Mouse (Mus musculus): Measurements from ENCODE around the gene Lclat1.
"Not testable (repeated sequence)": the region's sequence is repeated elsewhere in the genome, so short reads cannot be mapped to it uniquely, and the experiment has no call there.

Gene Lclat1

DNA sequence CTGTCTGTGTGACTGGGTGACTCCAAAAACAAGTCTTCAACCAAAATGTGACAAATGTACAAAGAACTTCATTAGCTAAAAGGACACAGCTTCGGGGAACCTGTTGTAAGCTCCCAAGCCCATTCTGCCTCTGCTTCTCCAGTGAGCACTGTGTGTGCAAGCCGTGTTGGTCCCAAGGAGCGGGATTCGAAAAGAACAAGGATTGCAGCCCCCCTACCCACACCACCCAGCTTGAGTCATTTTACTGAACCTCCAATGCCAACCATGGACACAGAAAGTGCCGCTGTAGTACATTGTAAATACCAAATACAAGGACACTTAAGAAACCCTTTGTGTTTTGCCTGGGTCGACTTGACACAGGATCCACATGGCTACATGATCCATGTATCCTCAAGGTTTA is 135.9 kb downstream of the Lclat1 start:
- no peak for DNase-seq (ENCODE audit: low spot score in 2 of 2)

DNA sequence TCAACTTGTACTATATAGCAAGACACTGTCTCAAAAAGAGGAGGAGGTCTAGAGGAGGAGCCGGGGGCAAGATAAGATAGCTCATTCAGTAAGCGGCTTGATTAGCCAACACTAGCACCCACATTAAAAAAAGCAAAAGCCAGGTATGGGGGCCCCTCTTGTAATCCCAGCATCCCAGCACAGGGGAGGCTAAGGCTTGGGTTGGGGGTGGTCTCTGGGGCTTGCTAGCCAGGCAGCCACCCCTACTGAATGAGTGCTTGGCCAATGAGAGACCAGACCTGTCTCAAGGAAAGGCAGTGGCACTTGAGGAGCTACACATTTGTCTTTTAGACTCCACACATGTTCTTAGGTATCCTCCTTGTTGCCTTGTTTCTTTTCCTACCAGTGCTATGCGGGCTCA is 136.8 kb downstream of the Lclat1 start:
- DNase-seq (ENCODE audit: low spot score in 2 of 2) = no peak

DNA sequence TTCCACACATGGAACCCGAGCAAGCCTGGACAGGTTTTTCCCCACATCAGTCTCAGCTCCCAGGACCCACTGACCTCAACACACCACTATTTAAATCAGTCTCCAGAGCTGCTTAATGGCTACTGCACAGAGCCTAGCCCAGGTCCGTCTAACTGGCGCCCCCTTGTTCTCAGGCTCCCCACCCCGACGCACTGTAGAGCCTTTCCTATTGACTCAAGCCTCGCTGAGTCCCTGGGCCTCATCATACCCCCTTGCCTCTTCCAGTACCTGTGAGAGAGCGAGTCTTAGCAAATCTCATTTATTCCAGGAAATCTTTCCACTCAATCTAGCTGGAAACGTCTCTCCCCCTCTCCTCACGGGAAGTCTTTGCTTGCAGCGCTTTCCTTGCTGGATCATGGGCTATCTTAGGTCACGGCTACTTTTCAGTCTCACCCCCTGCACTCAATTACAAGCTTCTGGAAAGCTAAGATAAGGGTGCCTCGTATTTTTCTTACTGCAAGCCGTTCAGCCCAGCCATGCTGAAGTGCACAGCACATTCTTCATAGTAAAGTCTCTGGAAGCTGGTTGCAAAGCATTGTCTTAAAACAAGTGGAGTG is 137.4 kb downstream of the Lclat1 start:
- no peak for DNase-seq (ENCODE audit: low spot score in 2 of 2)

DNA sequence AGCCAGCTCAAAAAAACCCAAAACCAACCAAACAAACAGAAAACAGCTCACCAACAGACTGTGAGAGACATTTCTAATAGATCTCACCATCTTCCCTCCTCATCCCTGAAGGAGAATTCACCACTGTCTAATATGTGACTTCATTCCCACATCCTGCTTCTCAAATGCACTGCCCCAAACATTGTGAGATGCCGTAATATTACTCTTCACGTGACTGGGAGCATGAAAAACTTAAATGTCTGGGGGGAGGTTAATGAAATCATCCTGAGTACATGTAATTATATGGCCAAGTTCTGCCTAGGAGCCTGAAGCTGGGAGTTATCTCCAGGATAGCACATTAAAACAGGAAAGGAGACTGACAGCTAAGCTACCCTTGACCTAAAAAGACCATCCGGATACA is 138.3 kb downstream of the Lclat1 start:
- no peak for DNase-seq (ENCODE audit: low spot score in 2 of 2)

DNA sequence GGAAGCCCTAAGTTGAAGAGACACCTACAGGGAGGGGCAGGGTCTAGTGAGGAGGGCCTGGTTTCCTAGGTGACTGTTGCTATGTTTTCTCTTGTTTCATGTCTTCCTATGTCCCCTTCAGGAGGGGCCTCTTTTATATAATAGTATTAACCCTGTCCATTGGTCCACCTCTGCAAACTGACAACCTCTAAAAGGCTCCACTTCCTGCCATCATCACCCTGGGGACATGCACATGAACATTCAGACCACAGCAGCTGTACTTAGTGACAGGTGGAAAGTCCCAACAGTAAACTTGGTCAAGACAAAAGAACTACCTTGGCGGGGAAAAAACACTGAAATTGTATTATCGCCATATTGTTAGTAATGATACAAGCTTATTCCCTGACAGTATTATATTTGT is 139.1 kb downstream of the Lclat1 start:
- DNase-seq (ENCODE audit: low spot score in 2 of 2) = no peak

DNA sequence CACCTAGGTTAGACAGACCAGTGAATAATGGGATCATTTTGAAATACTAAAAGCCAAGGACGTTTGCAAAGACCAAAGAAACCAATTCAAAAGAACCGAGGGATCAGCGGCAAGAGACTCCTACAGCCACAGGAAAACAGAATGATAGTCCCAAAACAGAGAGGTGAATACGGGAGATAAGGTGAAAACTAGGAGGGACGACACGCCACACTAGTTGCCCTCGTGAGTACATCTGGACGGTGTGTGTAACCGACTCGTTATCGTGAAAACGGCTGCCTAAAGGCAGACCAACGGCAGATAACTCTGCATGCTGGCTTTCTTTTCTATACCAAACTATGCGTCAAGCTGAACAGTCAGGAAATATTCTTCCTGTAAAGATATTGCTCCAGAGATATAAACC is 140.0 kb downstream of the Lclat1 start:
- no peak for DNase-seq (ENCODE audit: low spot score in 2 of 2)

DNA sequence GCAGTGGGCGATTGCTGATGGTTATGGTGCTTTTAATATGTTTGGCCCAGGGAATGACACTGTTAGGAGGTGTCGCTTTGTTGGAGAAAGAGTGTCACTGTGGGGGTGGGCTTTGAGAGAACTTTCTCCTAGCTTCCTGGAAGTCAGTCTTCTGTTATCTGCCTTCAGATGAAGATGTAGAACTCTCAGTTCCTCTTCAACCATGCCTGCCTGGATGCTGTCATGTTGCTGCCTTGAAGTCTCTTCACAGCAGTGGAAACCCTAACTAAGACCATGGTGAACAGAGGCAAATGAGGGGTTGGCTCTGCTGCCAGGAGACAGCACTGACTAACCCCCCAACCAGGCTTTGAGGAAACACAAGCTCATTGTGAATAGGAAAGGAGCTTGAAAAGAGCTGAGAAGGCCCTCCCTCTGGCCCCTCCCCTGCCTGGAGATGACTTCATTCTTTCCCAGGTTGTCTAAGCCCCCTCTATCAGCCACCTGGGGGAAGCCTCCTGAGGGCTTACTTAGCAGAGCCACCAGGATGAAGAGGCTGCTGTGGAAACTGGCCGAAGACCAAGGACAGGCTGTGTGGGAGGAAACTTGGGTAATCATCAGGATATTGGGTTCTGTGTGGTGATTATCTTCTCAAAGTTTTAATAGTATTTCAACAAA is 142.8 kb downstream of the Lclat1 start:
- no peak for DNase-seq (ENCODE audit: low spot score in 2 of 2)

DNA sequence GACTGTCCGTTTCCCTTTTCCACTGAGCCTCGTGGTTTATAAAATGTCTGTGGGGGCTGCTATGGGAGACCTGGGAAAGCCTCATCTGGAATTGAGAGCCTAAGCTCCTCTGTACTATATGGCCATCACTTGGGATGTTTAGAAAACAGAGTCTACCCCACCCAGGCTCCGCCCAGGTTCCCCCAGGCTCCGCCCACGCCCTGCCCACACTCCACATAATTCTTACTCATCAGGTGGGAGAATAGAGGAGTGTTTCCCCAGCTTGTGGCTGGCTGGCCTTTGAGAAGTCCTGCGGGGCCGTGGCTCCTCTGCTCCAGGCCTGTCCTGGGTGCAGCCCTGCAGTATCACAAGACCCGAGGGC is 143.3 kb downstream of the Lclat1 start:
- DNase-seq (ENCODE audit: low spot score in 2 of 2) = no peak

DNA sequence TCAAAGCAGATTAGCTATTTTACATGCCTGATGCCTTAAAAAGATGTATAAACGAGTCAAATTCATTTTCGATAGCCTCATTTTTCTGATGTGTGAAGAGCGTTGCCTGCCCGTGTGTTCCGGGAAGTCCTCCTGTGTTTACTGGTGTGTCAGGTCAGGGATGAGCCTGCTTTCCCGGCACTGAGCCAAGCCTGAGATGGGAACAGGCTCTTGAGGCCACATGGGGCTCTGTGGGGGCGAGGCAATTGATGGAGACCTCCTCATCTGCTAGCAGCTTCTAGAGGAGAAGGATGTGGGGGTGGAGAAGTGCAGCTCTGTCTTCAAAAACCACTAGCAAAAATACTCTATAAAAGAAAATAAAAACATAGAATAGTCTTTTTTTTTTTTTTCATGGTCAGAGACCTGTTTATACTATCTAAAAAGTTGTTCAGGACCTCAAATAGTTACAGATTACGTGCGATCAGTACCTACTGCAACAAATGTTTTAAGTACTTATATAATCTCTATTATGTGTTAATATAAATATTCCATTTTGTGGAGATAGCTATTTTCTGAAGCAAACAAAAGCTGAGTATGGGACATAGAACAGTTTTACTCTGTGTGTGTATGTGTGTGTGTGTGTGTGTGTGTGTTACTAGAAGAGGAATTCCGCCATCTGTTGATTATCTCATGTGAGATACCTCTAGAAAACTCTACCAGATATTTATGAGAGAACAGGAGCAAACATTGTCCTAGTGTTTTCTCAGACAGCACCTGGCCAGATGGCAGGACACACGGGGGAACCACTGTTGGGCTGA is 144.2 kb downstream of the Lclat1 start:
- DNase-seq (ENCODE audit: low spot score in 2 of 2) = no peak

DNA sequence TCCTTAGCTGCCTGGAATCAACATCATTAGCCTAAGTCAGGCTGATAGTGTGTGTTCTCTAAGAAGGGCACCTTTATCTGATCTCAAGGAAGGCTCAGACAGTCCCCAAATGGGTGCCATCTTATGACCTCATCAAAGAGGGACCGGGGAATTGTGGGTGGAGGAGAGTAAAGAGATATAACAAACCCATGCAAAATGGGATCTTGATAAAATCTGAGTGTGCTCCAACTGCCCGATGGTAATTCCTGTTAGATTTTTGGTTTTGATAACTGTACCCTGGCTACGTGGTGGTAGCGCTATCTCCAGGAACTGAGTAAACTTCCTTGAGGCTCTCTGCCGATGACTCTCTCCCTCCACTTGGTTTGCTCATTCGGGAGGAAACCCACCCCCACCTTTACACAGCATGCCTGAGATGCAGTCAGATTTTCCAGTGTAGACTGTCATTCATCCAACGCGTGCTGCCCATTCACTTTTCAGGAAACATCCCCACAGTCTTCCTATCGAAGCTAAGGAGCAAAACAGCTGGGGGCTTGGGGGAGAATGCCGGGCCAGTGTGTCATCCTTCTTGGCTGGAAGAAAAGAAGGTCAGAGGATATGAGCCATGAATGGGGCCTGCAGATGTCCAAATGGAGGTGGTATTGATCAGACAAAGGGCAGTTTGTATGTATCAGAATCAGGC is 145.6 kb downstream of the Lclat1 start:
- no peak for DNase-seq (ENCODE audit: low spot score in 2 of 2)

DNA sequence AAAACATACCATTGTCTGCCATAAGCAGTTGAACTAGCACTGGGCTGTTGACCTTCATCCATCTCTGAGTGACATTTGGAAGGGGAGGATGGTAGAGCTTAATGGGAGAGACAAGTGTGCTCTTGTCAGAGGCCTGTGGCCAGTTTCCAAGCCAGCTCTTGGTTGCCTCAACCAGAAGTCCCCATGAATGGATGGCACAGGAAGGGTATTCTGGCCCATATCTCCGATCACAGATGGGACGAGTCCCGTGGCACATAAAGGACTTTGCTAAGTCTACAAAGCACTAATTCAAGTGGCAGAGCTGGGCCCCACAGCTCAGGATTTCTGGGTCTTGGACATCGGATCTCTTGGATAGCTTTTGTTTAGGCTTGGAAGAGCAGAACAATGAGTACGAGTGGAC is 148.0 kb downstream of the Lclat1 start:
- DNase-seq (ENCODE audit: low spot score in 2 of 2) = no peak

DNA sequence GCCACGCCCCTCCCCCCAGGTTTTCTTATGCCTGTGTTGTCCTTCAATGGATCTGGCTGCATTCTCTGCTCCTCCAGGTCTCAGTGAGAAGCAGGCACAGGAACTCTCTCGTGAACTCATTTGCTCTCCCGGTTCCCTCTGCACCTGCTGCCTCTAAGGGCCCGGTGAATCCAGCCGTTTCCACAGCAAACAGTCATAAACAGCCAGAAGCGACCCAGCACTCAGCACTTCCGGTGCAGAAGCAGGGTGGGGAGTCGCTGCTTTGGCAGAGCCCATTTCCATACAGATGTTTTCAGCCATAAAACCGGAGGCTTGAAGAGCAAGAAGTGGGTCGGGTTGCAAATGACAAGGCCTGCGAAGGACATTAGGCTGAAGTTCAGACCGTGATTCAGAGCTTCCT is 150.8 kb downstream of the Lclat1 start:
- DNase-seq (ENCODE audit: low spot score in 2 of 2) = no peak

DNA sequence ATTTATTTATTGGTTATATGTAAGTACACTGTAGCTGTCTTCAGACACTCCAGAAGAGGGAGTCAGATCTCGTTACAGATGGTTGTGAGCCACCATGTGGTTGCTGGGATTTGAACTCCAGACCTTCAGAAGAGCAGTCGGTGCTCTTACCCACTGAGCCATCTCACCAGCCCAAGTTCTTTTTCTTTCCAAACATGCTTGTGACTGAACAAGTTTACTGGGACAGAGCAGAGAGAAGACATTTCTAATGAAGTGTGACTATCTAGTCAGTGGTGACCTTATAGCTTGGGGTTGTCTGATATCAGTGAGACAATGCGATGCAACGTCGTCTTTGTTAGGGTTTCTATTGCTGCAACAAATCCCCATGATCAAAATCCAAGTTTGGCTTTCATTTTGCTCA is 151.5 kb downstream of the Lclat1 start:
- not testable (repeated sequence) for DNase-seq (ENCODE audit: low spot score in 2 of 2)

DNA sequence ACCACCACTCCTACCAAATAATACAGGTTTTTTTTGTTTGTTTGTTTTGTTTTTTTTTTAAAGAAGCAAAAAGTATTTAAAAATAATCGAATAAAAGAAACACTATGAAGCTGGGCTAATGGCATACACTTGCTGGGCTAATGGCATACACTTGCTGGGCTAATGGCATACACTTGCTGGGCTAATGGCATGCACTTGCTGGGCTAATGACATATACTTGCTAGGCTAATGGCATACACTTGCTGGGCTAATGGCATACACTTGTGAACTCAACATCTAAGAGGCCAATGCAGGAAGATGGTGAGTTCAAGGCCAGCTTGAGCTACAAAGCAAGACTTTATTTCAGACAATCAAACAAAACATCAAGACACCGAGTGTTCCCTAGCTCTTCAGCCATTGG is 154.8 kb downstream of the Lclat1 start:
- no peak for DNase-seq (ENCODE audit: low spot score in 2 of 2)

DNA sequence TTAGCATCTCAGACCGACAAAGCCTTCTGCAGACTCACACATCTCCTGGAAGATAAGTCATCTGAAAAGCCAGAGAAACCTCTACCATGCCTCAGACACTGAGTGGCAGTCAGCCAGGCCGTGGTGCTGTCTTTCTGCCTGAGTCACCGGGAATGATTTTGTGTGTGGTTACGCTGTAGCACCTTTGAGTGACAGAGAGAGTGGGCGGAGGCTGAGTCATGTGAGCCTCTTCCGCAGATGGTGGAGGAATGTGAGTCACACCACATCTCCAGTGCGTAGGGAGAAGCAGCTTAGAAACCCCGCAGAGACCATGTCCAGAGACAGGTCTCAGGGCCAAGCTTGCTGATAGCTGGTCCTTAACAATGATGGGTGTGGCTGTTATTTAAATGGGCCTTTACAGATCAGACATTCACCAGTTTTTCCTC is 155.3 kb downstream of the Lclat1 start:
- peak; percentile 88 to 92 for DNase-seq (ENCODE audit: low spot score in 2 of 2)

DNA sequence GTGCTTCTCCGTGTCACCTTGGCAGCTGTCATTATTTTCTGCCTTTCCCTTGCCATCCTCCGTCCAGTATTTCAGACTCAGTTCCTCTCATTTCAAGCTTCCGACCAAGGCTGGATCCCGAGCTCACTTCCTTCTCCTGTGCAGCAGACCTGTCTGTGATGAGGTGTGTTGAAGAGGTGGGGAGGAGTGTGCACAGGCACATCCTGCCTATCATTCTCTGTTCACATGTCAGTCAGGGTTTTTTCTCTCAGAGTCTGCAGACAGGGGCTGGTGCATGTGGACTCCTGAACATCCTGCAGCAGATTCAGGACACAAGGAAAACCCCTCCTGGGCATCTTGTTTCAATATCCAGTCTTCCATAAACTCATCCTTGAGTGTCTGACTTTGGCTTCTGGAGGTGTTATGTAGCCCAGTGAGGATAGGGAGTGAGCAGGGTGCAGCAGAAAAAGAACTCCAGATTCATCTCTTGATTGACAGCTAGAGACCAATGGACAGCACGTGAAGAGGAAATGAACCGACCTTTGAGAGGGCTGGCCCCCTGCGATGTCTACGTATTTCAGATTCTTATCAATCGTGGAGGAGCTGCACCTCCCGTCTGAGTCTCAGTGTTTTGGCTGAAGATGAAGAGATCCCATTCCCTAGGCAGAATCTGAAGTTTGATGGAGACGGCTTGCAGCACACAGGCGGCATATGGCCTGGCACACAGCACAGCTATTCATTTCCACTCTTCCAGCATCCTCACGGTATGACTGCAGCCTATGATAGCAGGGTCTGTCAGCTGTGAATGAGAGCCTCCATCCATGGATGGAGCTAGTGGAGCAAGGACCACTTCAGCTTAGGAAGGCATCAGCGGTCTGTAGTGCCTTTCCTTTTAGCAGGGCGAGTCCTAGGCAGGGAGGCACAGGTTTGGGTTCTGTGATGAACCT is 163.3 kb downstream of the Lclat1 start:
- no peak for DNase-seq (ENCODE audit: low spot score in 2 of 2)

DNA sequence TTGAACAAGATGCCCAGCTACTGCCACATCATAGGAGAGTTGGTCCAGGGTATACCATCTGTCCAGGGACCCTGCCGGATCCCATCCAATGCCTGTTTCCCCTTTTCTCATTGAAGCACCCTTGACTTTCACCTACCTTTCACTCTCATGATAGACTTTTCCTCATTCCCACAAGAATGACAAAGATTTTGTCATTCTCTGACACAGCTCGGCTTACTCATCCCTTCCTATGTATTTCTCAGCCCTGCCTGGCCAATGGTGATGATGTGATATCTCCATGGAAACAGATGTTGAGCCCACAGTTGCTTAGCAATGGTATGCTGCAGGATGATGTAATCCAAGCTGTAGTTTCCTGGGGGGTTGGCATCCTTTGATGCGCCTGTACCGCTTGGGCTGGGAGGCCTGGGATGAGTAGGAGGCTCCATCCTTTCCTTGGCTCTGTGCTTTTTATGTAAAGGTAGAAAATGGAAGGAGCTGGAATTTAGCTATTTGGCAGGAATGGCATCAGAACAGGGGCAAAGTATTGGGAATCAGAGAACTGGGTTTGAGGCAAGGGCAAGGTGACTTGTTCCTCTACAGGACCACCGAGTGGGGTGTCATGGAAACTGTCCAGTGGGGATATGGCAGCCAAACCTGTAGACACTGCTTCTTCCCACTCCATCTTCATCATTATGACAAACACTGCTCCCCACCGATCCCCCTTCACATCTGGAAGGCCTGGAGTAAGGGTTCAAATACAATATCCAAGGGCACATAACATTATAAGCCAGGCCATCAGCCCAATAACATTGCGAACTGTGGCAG is 164.2 kb downstream of the Lclat1 start:
- peak; percentile 71 to 88 for DNase-seq (ENCODE audit: low spot score in 2 of 2)

DNA sequence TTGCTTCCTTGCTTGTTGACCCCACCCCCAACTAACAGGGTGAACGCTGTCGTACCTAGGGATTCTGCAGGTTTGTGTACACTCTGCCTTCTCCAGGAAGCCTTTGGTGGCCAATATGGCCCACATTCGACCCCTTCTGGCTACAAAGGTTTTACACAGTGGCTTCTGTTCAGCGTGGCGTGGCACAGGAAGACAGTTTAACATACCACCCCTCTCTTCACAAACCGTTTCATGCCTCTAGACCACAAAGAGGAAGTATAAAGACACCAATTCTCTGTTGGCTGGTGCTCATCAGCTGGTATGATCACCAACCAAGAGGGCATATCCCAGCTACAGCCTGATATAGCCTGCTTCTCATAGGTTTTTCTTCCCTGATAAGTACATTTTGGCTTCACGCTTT is 166.0 kb downstream of the Lclat1 start:
- DNase-seq (ENCODE audit: low spot score in 2 of 2) = no peak

DNA sequence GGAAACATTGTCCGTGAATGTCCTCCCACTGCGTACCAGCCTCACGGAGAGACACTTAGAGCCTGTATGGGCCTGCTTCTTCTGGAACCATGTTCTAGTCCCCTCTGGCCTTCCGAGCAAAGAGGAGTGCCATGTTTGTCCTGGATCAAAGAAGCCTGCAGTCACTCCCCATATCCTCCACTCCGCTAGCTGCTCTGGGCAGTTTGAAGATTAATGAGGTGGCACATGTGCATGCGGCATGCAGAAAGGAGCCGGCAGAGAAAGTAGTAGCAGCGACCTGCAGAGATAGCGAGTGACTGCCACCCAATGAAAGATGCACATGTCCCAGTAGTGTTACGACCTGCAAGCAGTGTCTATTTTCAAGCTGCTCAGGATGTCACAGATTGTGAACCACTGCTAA is 167.3 kb downstream of the Lclat1 start:
- DNase-seq (ENCODE audit: low spot score in 2 of 2) = no peak

DNA sequence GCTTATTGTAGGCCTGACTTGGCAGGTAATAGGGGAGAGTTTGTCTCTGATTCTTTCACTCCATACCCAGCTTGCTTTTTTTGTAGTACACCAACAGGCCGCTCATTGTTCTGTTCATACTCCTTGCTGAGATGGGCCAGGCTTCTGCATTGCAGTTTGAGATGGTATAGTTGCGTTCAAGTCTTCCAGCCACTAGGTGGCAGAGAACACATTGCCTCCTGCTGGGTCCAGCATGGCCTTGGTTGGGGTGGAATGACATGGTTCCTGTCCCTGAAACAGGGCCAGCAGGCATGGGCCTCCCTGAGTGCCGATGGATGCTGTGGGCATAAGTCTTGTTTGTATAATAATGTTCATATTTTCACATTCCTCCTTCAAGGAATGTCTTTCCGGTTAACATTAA is 170.0 kb downstream of the Lclat1 start:
- DNase-seq (ENCODE audit: low spot score in 2 of 2) = no peak

DNA sequence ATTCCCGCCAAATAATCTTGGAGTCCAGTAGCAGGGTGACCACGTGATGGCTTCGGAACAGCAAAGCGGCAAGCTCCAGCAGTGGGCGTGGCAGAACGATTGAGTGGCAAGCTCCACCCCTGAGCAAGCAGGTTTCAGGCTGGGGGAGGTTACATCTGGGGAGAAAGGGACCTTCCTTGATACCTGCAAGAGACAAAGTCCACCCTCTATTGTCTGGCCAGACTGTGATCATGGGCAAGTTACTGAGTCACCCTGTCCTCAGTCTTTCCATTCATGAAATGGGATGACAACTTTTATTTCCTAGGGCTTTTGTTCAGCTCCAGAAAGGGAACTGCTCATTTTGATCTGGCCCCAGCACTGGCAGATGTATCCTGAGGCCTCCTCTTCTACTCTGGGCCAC is 174.9 kb downstream of the Lclat1 start:
- not testable (repeated sequence) for DNase-seq (ENCODE audit: low spot score in 2 of 2)

Measured in frontal cortex, postnatal 36 days (tissue).